Mouse (Mus musculus): ENCODE data around the gene Syk. TPM values are rescaled to one million over a fixed set of nuclear protein-coding genes. Genes with fewer than 3 reads are reported as not detected.
A peak's percentile ranks its signal among the peaks of the same experiment; 100 is the strongest.

Syk gene
- polyA plus RNA-seq, 1 experiment from 2014 or later, result 3.3 TPM

DNA sequence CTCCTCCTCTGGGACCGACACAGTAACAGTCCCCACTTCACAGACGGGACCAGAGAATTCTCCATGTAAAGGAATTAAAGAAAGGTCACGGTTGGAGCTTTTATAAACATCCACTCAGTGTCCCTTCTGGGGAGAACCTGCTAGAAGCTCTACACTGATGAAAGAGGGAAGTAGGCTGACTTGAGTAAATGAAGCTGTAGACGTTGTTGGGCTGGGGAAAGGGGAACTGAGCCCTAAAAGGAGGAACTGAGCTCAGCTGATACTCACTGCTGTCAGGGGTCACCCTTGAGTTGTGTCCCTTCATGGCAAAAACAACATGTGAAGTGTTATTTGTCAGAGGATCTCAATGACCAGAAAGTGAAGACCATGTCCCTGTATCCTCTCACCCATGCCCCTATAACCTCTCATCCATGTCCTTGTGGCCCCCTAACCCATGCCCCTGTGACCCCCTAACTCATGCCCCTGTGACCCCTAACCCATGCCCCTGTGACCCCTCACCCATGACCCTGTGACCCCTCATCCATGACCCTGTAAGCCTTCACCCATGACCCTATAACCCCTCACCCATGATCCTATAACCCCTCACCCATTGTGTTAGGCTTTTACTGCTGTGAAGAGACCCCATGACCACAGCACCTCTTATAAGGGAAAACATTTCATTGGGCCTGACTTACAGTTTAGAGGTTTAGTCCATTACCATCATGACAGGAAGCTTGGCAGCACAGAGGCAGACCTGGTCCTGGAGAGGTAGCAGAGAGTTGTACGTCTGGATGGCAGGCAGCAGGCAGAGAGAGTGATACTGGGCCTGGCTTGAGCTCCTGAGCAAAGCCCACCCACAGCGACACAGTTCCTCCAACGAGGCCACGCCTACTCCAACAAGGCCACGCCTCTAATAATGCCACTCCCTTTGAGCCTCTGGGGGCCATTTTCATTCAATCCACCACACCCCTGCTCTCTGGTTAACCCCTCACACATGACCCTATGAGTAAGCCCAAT, 10.2 kb upstream of the Syk start:
- no peak overlapping the region for H3K4me3 ChIP-seq (replicated peaks)
- no peak for ATAC-seq
- WGBS, result 70% methylated on average over 9 of the region's 9 CpGs
- no peaks in the 10 kb centered on the region for H3K9me3 ChIP-seq
- H3K4me2 ChIP-seq (replicated peaks), result no peak overlapping the region
- no peaks in the 10 kb centered on the region for H3K36me3 ChIP-seq
- no peak overlapping the region for H3K9ac ChIP-seq
- H3K4me1 ChIP-seq (replicated peaks), result no peaks in the 10 kb centered on the region
- H3K27me3 ChIP-seq (replicated peaks), result no peaks in the 10 kb centered on the region
- no peak overlapping the region for H3K27ac ChIP-seq

DNA sequence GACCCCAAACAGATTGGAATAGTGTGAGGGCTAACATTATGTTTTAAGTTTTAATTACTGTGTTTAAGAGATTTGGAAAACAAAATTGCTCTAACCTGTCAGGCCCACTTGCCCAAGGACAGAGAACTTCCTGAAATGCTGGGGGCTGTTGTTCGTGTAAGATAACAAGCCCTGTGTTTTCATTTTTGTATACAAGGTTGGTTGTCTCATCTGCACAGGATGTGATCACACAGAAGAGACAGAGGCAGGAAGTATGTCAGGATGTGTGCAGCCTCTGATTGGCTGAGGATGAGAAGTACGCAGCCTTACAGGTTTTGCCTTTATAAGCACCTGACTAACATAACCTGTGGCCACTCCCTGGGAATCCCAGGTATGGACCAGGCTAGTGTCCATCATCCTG, 8.7 kb upstream of the Syk start:
- Histone ChIP-seq H3K4me1 (replicated peaks) (no peaks in the 10 kb centered on the region), H3K27ac (no peak overlapping the region), H3K4me2 (replicated peaks) (no peak overlapping the region), H3K9me3 (no peaks in the 10 kb centered on the region), H3K36me3 (no peaks in the 10 kb centered on the region), H3K4me3 (replicated peaks) (no peak overlapping the region), H3K9ac (no peak overlapping the region), H3K27me3 (replicated peaks) (no peaks in the 10 kb centered on the region)
- WGBS, result 75% methylated on average over 2 of the region's 2 CpGs
- ATAC-seq, result no peak

DNA sequence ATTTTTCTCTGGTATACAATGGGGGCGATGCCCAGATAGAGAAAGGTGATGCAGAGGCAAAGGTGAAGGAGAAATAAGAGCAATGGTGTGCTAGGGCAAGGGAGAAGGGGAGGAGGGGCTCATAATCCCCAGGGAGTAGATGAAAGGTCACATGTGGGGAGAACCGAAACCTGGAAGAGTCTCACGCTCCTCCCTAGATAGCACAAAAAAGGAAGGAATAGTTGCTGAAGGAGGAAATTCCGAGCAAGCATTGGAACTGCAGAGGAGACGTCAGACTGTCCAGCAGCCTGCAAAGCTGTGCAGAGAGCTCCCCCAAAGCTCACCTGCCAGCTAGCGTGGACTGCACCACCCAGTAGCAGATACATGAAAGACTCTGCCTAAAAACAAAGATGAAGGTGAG, 7.5 kb upstream of the Syk start:
- no peak overlapping the region for H3K4me2 ChIP-seq (replicated peaks)
- H3K9me3 ChIP-seq, result no peaks in the 10 kb centered on the region
- no peaks in the 10 kb centered on the region for H3K36me3 ChIP-seq
- H3K4me3 ChIP-seq (replicated peaks), result no peak overlapping the region
- H3K27me3 ChIP-seq (replicated peaks), result no peaks in the 10 kb centered on the region
- H3K9ac ChIP-seq, result no peak overlapping the region
- no peak for ATAC-seq
- no peak overlapping the region for H3K27ac ChIP-seq
- 74% methylated on average over 6 of the region's 6 CpGs for WGBS
- H3K4me1 ChIP-seq (replicated peaks), result no peaks in the 10 kb centered on the region

DNA sequence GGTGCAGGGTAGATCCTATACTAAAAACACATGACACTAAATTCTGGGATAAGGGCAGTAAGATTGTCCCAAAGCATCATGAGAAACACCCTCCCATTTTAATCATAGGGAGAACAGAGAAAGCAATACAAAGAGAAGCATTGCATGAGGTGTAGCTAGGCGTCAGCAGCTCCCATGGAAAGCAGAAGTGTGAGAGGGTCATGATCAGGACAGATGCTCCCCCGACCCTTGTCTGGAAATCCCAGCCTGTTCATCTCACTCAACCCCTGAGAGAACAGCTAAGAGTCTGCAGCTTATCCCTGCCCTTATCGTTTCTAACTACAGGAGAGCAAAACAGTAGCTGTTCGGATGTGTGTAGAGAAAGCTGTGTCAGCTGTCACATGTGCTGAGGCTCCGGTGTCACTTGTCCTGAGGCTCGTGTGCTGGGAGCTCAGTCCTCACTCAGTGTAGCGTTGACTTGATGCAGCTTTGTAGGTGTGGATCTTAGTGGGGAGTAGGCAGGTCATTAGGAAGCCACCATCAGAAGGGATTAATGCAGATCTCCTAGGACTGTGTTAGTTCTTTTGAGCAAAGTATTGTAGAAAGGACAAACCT, 6.9 kb upstream of the Syk start:
- ATAC-seq, result no peak
- Histone ChIP-seq H3K9me3 (no peaks in the 10 kb centered on the region), H3K36me3 (no peaks in the 10 kb centered on the region), H3K4me2 (replicated peaks) (no peak overlapping the region), H3K4me3 (replicated peaks) (no peak overlapping the region), H3K9ac (no peak overlapping the region), H3K27me3 (replicated peaks) (no peaks in the 10 kb centered on the region), H3K4me1 (replicated peaks) (no peaks in the 10 kb centered on the region), H3K27ac (no peak overlapping the region)
- 65% methylated on average over 7 of the region's 7 CpGs for WGBS

DNA sequence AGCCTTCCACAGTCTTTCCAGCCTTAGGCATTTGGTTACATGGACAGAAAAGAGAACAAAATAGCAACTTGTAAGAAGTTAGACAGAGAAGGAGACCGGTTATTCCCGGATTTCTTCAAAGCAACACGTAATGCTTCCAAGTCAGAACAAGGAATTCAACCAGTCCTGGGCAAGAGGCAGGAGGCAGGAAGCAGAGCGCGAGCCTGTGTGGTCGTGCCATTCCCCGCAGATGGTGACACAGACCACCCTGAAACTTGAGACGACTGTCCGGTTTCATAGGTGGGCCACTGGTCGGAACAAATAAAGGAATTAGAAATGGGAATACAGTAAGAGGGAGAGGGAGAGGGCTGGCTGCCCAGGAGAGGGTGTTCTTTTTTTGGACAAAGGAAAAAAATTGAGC, 6.1 kb upstream of the Syk start:
- Histone ChIP-seq H3K9ac (no peak overlapping the region), H3K27me3 (replicated peaks) (no peaks in the 10 kb centered on the region), H3K27ac (no peak overlapping the region), H3K4me3 (replicated peaks) (no peak overlapping the region), H3K4me2 (replicated peaks) (no peak overlapping the region), H3K9me3 (no peaks in the 10 kb centered on the region), H3K4me1 (replicated peaks) (no peaks in the 10 kb centered on the region), H3K36me3 (no peaks in the 10 kb centered on the region)
- 42% methylated on average over 10 of the region's 10 CpGs for WGBS
- ATAC-seq, result no peak

DNA sequence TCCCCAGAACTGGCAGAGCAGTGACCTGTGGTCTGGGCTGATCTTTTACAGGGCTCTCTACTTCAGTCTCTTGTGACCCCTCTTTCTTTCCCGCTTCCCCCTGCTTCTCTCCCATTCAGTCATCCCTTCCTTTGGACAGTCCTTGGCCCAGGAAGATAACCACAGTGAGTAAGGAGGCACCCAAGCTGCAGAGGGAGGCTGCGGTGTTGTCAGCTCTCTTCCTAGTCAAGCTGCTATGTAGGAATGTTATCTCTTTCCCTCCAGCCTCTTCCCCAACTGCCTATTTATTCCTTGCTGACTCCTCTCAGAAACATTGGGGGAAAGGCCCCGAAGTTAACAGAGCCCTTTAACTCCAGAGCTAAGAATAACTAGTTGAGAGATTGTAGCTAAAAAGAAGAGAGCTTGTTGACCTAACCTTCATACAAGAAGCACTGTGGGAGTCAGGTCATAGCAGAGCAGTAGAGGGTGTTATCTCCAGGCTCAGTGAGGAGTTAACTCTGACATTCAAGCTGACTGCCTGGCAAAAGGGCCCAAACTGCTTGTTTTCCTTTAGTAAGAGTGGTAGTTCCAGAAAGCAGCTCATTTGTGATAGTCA, 5.5 kb upstream of the Syk start:
- Histone ChIP-seq H3K36me3 (no peaks in the 10 kb centered on the region), H3K9me3 (no peaks in the 10 kb centered on the region), H3K4me3 (replicated peaks) (no peak overlapping the region), H3K4me2 (replicated peaks) (no peak overlapping the region), H3K27me3 (replicated peaks) (peaks cover 1% of the 10 kb centered on the region; the same call in 1 of the 2 replicates), H3K4me1 (replicated peaks) (no peaks in the 10 kb centered on the region), H3K9ac (no peak overlapping the region), H3K27ac (no peak overlapping the region)
- no peak for ATAC-seq
- WGBS, result 69% methylated on average over 3 of the region's 3 CpGs

DNA sequence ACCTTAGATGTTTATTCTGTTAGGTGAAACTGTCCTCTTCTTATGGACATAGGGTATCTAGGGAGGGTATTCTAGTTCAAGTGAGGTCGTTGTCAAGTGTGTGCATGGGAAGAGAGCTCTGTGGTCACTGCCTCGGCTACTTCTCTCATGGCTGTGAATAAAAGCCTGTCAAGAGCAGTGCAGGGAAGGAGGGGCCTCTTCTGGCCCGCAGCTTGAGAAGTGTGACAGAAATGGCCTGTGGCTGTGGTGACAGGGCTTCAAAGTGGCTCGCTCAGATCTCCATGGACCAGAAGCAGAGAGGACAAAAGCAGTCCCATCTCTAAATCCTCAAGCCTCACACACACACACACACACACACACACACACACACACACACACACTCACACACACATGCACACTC, 5.0 kb upstream of the Syk start:
- no peaks in the 10 kb centered on the region for H3K36me3 ChIP-seq
- no peak overlapping the region for H3K27ac ChIP-seq
- no peak for ATAC-seq
- H3K4me3 ChIP-seq (replicated peaks), result no peak overlapping the region
- H3K4me1 ChIP-seq (replicated peaks), result no peaks in the 10 kb centered on the region
- no peak overlapping the region for H3K4me2 ChIP-seq (replicated peaks)
- peaks cover 3% of the 10 kb centered on the region for H3K27me3 ChIP-seq (replicated peaks)
- no peaks in the 10 kb centered on the region for H3K9me3 ChIP-seq
- no peak overlapping the region for H3K9ac ChIP-seq
- 54% methylated on average over 4 of the region's 4 CpGs for WGBS

DNA sequence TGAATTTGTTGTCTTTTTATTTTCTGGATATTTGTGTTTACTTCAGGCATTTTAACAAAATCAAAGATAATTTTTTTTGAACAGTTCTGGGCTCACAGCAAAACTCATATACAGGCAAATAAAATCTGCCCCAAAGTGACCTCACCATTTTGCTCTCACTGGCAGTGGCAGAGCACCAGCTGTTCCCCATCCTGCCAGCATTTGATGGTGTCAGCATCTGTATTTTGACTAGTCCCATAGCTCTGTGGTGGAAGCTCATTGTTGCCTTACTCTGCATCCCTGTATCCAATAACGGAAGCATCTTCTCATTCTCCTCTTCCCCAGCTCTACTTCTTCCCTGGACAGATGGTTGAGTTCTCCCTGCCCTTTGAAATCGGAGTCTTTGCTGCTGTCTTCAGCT, 4.2 kb upstream of the Syk start:
- WGBS, result 77% methylated on average over 2 of the region's 2 CpGs
- Histone ChIP-seq H3K36me3 (no peaks in the 10 kb centered on the region), H3K9me3 (no peaks in the 10 kb centered on the region), H3K4me2 (replicated peaks) (no peak overlapping the region), H3K4me3 (replicated peaks) (no peak overlapping the region), H3K27me3 (replicated peaks) (peaks cover 3% of the 10 kb centered on the region), H3K9ac (no peak overlapping the region), H3K4me1 (replicated peaks) (no peaks in the 10 kb centered on the region), H3K27ac (no peak overlapping the region)
- ATAC-seq, result no peak

DNA sequence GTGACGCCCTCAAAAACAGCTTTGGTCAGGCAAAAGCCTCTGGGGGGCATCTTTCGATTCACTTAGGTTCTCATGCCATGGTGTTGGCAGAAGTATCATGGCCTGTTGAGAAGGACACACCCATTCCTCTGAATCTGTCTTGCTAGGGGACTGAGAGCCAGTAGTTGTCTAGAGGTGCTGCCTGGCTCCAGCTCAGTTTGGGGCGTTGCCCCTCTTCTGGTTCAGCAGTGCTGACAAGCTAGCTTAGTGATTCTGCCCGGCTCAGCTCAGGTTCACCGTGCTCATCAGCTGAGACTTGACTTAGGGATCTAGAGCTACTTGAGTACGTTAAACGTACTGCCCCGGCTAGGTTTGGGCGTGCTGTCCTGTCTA, 481 bp upstream of the Syk start:
- ATAC-seq, result no peak; the same call in none of the 2 replicates
- H3K4me1 ChIP-seq (replicated peaks), result 0 out of 2 replicates have a peak, but pooled peaks cover 2% of the 10 kb centered on the region
- 22% methylated on average over 9 of the region's 9 CpGs for WGBS
- peak overlapping the region; percentile 66 for H3K4me3 ChIP-seq (replicated peaks)
- H3K9ac ChIP-seq, result peak overlapping the region; percentile 73; the same call in 1 of the 2 replicates
- no peaks in the 10 kb centered on the region for H3K36me3 ChIP-seq
- H3K27ac ChIP-seq, result no peak overlapping the region
- H3K9me3 ChIP-seq, result no peaks in the 10 kb centered on the region
- peak overlapping the region; percentile 93 for H3K4me2 ChIP-seq (replicated peaks)
- H3K27me3 ChIP-seq (replicated peaks), result peaks cover 3% of the 10 kb centered on the region

DNA sequence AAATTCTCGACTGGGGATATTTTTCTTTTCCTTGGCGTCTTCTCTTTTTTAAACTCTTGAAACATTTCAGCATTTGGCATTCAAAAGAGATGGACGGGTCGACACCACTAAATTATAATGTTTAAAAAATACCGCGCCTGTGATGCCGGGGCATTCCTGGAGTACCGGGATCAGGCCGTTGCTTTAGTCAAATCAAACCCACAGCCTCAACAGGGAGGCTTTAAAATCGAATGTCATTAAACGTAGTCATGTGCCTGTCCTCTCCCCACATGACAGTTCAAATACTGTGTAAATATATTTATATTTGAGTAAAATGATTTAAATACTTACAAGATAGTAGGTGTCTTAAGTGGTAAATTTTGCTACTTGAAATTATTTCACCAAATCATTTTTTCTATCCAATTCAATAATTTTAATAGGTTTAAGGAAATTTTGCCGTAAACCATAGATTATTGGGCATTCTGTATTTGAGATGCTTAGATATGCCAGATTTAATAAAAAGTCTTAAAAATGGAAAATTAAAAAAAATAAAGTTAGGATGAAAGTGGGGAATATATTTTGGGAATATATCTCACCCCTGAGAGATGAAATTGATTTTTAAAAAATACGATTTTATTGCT, 1.1 kb downstream of the Syk start:
- no peak for ATAC-seq
- Histone ChIP-seq H3K9ac (no peak overlapping the region), H3K4me2 (replicated peaks) (peak overlapping the region; percentile 93), H3K4me1 (replicated peaks) (0 out of 2 replicates have a peak, but pooled peaks cover 2% of the 10 kb centered on the region), H3K27me3 (replicated peaks) (peaks cover 3% of the 10 kb centered on the region), H3K9me3 (no peaks in the 10 kb centered on the region), H3K27ac (no peak overlapping the region), H3K4me3 (replicated peaks) (peak overlapping the region; percentile 66; the same call in 1 of the 2 replicates), H3K36me3 (no peaks in the 10 kb centered on the region)
- 22% methylated on average over 13 of the region's 13 CpGs for WGBS

DNA sequence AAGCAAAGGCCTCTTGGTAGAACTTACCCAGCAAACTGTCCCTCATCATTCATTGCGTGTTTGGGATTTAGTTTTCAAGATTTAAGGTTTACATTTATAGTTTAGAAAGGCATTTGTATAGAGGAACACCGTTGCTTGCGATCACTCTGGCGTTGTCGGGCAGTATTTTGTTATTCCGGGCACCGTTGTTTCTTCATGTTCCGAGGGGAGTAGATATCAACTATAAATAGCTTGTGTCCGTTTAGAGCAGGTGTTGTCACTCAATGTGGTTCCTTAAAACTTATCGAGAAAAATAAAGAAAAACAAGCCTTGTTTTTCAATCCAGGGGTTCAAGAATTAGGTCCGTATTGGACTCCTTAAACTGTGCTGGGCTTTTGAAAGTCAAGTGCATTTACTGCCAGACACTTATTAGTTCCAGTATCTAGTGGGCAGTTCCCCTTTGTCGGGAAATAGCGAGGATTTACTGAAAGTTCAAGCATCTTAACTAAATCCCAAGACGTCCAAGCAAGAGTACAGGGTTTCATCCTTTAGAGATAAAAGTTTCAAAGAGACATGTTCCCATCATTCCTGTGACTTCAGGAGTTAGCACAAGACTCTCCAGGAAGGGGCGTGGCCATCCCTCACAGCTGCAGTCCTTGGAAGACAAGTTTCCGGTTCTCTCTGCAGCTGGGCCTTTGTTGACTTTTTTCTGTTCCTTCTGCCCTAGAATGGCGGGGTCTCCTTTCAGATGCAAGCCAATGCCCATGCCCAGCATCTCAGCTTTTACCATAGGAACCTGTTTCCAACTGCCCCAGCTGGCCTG, 1.9 kb downstream of the Syk start:
- Histone ChIP-seq H3K4me1 (replicated peaks) (0 out of 2 replicates have a peak, but pooled peaks cover 2% of the 10 kb centered on the region), H3K27me3 (replicated peaks) (peaks cover 3% of the 10 kb centered on the region), H3K4me2 (replicated peaks) (no peak overlapping the region), H3K9me3 (no peaks in the 10 kb centered on the region), H3K4me3 (replicated peaks) (no peak overlapping the region), H3K36me3 (no peaks in the 10 kb centered on the region), H3K9ac (no peak overlapping the region), H3K27ac (no peak overlapping the region)
- WGBS, result 74% methylated on average over 17 of the region's 17 CpGs
- ATAC-seq, result no peak

Measured in intestine, embryonic 15.5 days (tissue).